Mouse (Mus musculus): Measurements from ENCODE around the gene Slc22a4. TPM values are rescaled to one million over a fixed set of nuclear protein-coding genes. Genes with fewer than 3 reads are reported as not detected.

Slc22a4 gene
- total RNA-seq (2012; rRNA removed), result 2.3 and 3.5 TPM in 2 replicates
- 1 to 10 TPM in 1 of 2 experiments, not detected in 1; 5.8 TPM for polyA plus RNA-seq (2012; ENCODE audit: insufficient read depth in 1 of 2, insufficient read length in 2 of 2, low read depth in 1 of 2, low replicate concordance in 2 of 2, missing spikeins in 1 of 2)

DNA sequence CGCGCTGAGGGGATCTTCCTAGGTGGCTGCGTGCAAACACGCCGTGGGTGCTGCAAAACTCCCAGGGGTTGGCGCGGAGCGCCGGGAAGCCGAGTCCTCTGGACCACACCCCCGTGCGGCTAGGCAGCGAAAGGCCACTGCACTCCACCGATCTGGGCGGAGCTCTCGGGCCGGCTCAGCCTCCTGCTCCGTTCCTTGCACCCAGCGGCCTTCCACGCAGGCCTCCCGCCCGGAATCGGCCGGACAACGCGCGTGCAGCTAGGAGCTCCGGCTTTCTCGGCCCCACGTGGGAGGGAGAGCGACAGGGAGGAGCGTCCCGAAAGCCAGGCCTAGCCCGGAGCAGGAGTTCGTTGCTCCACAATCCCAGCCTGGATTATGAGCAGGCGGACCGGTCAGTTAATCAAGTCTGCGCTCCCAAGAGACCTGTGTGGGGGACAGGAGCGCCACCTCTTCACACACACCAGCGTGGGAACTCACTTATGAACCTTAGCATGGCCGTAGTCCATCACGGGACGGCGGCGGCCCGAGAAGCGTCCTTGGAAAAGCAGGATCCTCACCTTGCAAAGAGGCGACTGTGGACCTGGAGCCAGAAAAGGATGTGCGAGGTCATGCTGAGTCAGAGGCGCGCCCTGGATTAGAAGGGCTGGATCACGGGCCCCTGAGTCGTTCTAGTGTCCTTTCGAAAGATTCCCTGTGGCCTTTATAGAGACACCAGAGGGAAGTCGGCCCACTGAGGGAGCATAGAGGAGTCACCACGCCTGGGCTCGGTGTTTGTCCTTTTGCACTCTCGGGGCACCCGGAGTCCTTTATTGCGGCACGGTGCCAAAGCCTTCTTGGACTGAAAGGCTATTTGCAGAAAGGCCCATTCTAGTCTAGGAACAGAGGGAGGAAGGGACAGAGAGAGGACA is at the start of gene Slc22a4:
Slc22a4 (minus strand) TSS at position 47 of the 908 bp plus-strand sequence.
- Histone ChIP-seq H3K36me3 (ENCODE audit: control insufficient read depth in 1 of 2, insufficient read depth in 2 of 2, low read length in 2 of 2) (peaks cover 0 to 33% of the 10 kb centered on the region in 2 experiments; a peak in 2 of 4 replicates), H3K27me3 (ENCODE audit: control insufficient read depth in 1 of 2, insufficient read depth in 2 of 2, low read length in 2 of 2) (no peaks in the 10 kb centered on the region), H3K4me3 (ENCODE audit: control insufficient read depth in 1 of 2, insufficient read depth in 1 of 2, low read depth in 2 of 2, low read length in 2 of 2) (peak within 1 kb of the TSS; percentile 65 to 93), H3K79me2 (ENCODE audit: control insufficient read depth, insufficient read depth, low read length, poor library complexity) (peaks cover 3% of the 10 kb centered on the region; the same call in 1 of the 2 replicates), H3K4me1 (ENCODE audit: control insufficient read depth in 1 of 2, insufficient read depth in 2 of 2, low read length in 2 of 2) (peaks cover 29 to 39% of the 10 kb centered on the region in 2 experiments), H3K27ac (ENCODE audit: control insufficient read depth, low read depth, low read length) (peak within 1 kb of the TSS; percentile 60), H3K9ac (ENCODE audit: control insufficient read depth, low read depth, low read length, poor library complexity, severe bottlenecking) (peak within 1 kb of the TSS; percentile 74), H3K9me3 (replicated peaks; ENCODE audit: insufficient read depth, low read length) (no peaks in the 10 kb centered on the region)
- TF ChIP-seq SMC3 (IDR thresholded peaks at IDR 0.05; ENCODE audit: low read depth, low read length), result no peak
- TF ChIP-seq EP300 (IDR thresholded peaks at IDR 0.05; ENCODE audit: low read depth in 1 of 2, low read length in 2 of 2), result no peak; a peak in 1 of 4 replicates
- no peak; the same call in 1 of the 2 replicates for TF ChIP-seq RCOR1 (IDR thresholded peaks at IDR 0.05; ENCODE audit: low read depth, low read length)
- no peak for TF ChIP-seq NRF1 (IDR thresholded peaks at IDR 0.05; ENCODE audit: insufficient read depth, low read depth, low read length, poor library complexity, severe bottlenecking)
- TF ChIP-seq MXI1 (IDR thresholded peaks at IDR 0.05; ENCODE audit: low read depth, low read length), result peak; percentile 40; the same call in 1 of the 2 replicates
- peak; percentile 33; the same call in 1 of the 2 replicates for TF ChIP-seq POLR2AphosphoS2 (IDR thresholded peaks at IDR 0.05; ENCODE audit: low read length)
- TF ChIP-seq HCFC1 (IDR thresholded peaks at IDR 0.05; ENCODE audit: low read depth, low read length), result peak; percentile 20; the same call in 1 of the 2 replicates
- no peak for TF ChIP-seq ZNF384 (IDR thresholded peaks at IDR 0.05; ENCODE audit: low read depth, low read length)
- TF ChIP-seq ZKSCAN1 (IDR thresholded peaks at IDR 0.05; ENCODE audit: low read depth, low read length), result no peak
- peak; percentile 62 for TF ChIP-seq SIN3A (IDR thresholded peaks at IDR 0.05; ENCODE audit: low read length)
- no peak for TF ChIP-seq CTCF (IDR thresholded peaks at IDR 0.05 in 2 of 3, conservative IDR thresholded peaks at IDR 0.05 in 1 of 3; ENCODE audit: control insufficient read depth in 1 of 3, insufficient read depth in 1 of 3, low read depth in 2 of 3, low read length in 3 of 3, poor library complexity in 1 of 3, severe bottlenecking in 1 of 3)
- TF ChIP-seq NELFE (IDR thresholded peaks at IDR 0.05; ENCODE audit: low read depth, low read length), result peak; percentile 56
- no peak for TF ChIP-seq MAZ (IDR thresholded peaks at IDR 0.05; ENCODE audit: low read depth, low read length)
- TF ChIP-seq TCF12 (IDR thresholded peaks at IDR 0.05; ENCODE audit: low read depth, low read length), result 0 out of 2 replicates have a peak, but pooled peaks have one; percentile 19
- no peak for TF ChIP-seq ELF1 (IDR thresholded peaks at IDR 0.05; ENCODE audit: low read depth, low read length)
- TF ChIP-seq UBTF (IDR thresholded peaks at IDR 0.05; ENCODE audit: borderline replicate concordance, insufficient read depth, low read depth, low read length), result 0 out of 2 replicates have a peak, but pooled peaks have one; percentile 84
- TF ChIP-seq POLR2A (IDR thresholded peaks at IDR 0.05; ENCODE audit: control insufficient read depth in 1 of 2, insufficient read depth in 1 of 2, low read depth in 1 of 2, low read length in 2 of 2, poor library complexity in 1 of 2), result peak in 1 of 2 experiments; percentile 33; a peak in 1 of 4 replicates
- TF ChIP-seq USF2 (IDR thresholded peaks at IDR 0.05; ENCODE audit: borderline replicate concordance in 1 of 2, insufficient read depth in 1 of 2, low read depth in 1 of 2, low read length in 2 of 2), result no peak
- no peak for TF ChIP-seq ZC3H11A (IDR thresholded peaks at IDR 0.05; ENCODE audit: low read depth, low read length)
- TF ChIP-seq ETS1 (IDR thresholded peaks at IDR 0.05; ENCODE audit: low read depth, low read length), result peak; percentile 41; the same call in 1 of the 2 replicates
- TF ChIP-seq MAX (IDR thresholded peaks at IDR 0.05; ENCODE audit: low read length), result peak; percentile 49; the same call in 1 of the 2 replicates
- no peak for TF ChIP-seq RAD21 (IDR thresholded peaks at IDR 0.05; ENCODE audit: low read depth, low read length)
- TF ChIP-seq TBP (IDR thresholded peaks at IDR 0.05; ENCODE audit: low read depth, low read length), result peak; percentile 50; the same call in 1 of the 2 replicates
- TF ChIP-seq BHLHE40 (IDR thresholded peaks at IDR 0.05; ENCODE audit: borderline replicate concordance, low read depth, low read length), result no peak
- DNase-seq (ENCODE audit: low read depth, low spot score), result peak; percentile 77
